Mouse (Mus musculus): ENCODE data around the gene Hmgcs1. TPM values are rescaled to one million over a fixed set of nuclear protein-coding genes. Genes with fewer than 3 reads are reported as not detected.

Gene Hmgcs1
- polyA plus RNA-seq, 1 experiment from 2014 or later, result 153 TPM

DNA sequence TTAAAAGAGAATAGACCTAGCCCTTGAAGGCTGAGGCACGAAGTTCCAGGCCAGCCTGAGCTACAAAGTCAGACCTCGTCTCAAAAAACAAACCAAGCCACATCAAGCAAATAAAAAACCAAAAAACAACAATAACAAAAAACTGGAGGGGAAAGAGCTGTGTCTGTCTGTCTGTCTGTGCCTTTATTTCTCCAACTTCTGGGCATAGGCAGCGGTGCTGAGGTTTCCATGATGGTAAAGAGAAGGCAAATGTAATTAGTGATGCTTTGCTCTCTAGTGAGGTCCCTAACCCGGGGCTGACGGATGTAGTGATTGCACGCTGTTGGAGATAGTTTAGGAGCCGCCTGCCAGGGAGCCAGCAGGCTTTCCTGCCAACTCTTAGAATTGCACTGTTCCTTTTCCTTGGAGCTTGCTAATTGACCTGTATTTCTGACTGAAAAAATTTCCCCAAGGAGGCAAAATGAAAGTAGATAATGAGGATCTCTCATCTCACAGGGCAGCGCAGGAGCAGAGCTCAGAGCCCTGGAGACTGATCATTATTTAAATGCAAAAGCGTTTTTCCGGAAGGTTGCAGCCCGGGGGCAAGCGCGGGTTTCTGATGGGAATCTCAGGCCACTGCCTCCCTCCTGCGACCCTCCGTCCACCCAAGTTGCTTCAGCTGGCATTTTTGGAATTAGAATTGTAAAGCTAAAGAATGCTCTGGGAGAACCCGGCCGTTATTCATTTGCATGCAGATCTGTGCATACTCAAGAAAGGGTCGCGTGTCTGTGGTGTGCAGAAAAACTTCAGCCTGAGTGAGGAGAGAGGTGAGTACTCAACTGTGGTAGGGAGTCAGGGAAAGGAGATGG lies 51.4 kb downstream of the Hmgcs1 start:
- no peak for DNase-seq (ENCODE audit: low spot score)

GRCm38 (mm10) chr13:119742711-119743415 lies 52.7 kb downstream of the Hmgcs1 start:
- 89% methylated on average over 6 of the region's 6 CpGs for WGBS
- H3K4me3 ChIP-seq (replicated peaks; ENCODE audit: low read depth, low read length), result no peak overlapping the region
- 0 out of 2 replicates have a peak, but pooled peaks cover 3% of the 10 kb centered on the region for H3K4me1 ChIP-seq (replicated peaks; ENCODE audit: insufficient read depth, low read length)
- DNase-seq (ENCODE audit: low spot score) (no peak), ATAC-seq (replicated peaks; ENCODE audit: low FRiP score, low read depth) (no peak)
- no peak for TF ChIP-seq CTCF (IDR thresholded peaks at IDR 0.05; ENCODE audit: low read depth)
- no peak overlapping the region for H3K9ac ChIP-seq (ENCODE audit: low read depth, low read length)
- no peak overlapping the region for H3K27ac ChIP-seq
- H3K36me3 ChIP-seq (ENCODE audit: insufficient read depth, low read length), result no peaks in the 10 kb centered on the region
- no peaks in the 10 kb centered on the region for H3K27me3 ChIP-seq (ENCODE audit: insufficient read depth, low read length)
- H3K4me2 ChIP-seq (ENCODE audit: low read length), result no peak overlapping the region
- H3K9me3 ChIP-seq (replicated peaks; ENCODE audit: low read length), result no peaks in the 10 kb centered on the region

More for the DNA sequence above, 51.4 kb downstream of the Hmgcs1 start:
- Histone ChIP-seq H3K27me3 (ENCODE audit: insufficient read depth, low read length) (no peaks in the 10 kb centered on the region), H3K27ac (no peak overlapping the region), H3K9ac (ENCODE audit: low read depth, low read length) (0 out of 2 replicates have a peak overlapping the region, but pooled peaks have one; percentile 31), H3K4me2 (ENCODE audit: low read length) (peak overlapping the region; percentile 61), H3K4me3 (replicated peaks; ENCODE audit: low read depth, low read length) (peak overlapping the region; percentile 29), H3K9me3 (replicated peaks; ENCODE audit: low read length) (no peaks in the 10 kb centered on the region), H3K4me1 (replicated peaks; ENCODE audit: insufficient read depth, low read length) (0 out of 2 replicates have a peak, but pooled peaks cover 3% of the 10 kb centered on the region), H3K36me3 (ENCODE audit: insufficient read depth, low read length) (no peaks in the 10 kb centered on the region)
- WGBS, result 7% methylated on average over 19 of the region's 19 CpGs
- ATAC-seq (replicated peaks; ENCODE audit: low FRiP score, low read depth), result no peak
- TF ChIP-seq CTCF (IDR thresholded peaks at IDR 0.05; ENCODE audit: low read depth), result no peak

- no peak for DNase-seq (ENCODE audit: low spot score)
- no peaks in the 10 kb centered on the region for H3K36me3 ChIP-seq (ENCODE audit: insufficient read depth, low read length)
- no peak overlapping the region for H3K4me2 ChIP-seq (ENCODE audit: low read length)
- 81% methylated on average over 3 of the region's 3 CpGs for WGBS
- no peak overlapping the region for H3K9ac ChIP-seq (ENCODE audit: low read depth, low read length)
- ATAC-seq (replicated peaks; ENCODE audit: low FRiP score, low read depth), result no peak
- TF ChIP-seq CTCF (IDR thresholded peaks at IDR 0.05; ENCODE audit: low read depth), result no peak
- no peaks in the 10 kb centered on the region for H3K9me3 ChIP-seq (replicated peaks; ENCODE audit: low read length)
- no peaks in the 10 kb centered on the region for H3K27me3 ChIP-seq (ENCODE audit: insufficient read depth, low read length)
- H3K27ac ChIP-seq, result no peak overlapping the region
- H3K4me3 ChIP-seq (replicated peaks; ENCODE audit: low read depth, low read length), result no peak overlapping the region
- 0 out of 2 replicates have a peak, but pooled peaks cover 3% of the 10 kb centered on the region for H3K4me1 ChIP-seq (replicated peaks; ENCODE audit: insufficient read depth, low read length)
These were observed 53.3 kb downstream of the Hmgcs1 start for GRCm38 (mm10) chr13:119743470-119743869.

DNA sequence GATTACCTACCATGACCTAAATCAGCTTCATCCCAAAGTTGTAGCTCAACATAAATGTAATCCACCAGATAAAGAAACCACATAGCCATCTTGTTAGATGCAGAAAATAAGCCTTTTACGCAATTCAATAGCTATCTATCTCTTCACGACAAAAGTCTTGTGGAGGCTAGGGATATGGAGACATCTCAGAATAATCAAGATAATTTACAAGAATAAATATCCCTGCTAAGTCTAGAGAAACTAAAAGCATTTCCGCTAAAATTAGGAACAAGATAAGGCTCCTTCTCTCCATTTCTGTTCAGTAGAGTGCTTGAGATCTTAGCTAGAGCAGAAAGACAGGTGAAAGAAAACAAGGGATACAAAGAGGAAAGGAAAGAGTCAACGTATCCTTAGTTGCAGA lies 56.8 kb downstream of the Hmgcs1 start:
- Histone ChIP-seq H3K4me3 (replicated peaks; ENCODE audit: low read depth, low read length) (no peak overlapping the region), H3K4me1 (replicated peaks; ENCODE audit: insufficient read depth, low read length) (no peaks in the 10 kb centered on the region), H3K4me2 (ENCODE audit: low read length) (no peak overlapping the region), H3K36me3 (ENCODE audit: insufficient read depth, low read length) (no peaks in the 10 kb centered on the region), H3K9ac (ENCODE audit: low read depth, low read length) (no peak overlapping the region), H3K27me3 (ENCODE audit: insufficient read depth, low read length) (no peaks in the 10 kb centered on the region), H3K9me3 (replicated peaks; ENCODE audit: low read length) (no peaks in the 10 kb centered on the region), H3K27ac (no peak overlapping the region)
- ATAC-seq (replicated peaks; ENCODE audit: low FRiP score, low read depth), result no peak
- no peak for DNase-seq (ENCODE audit: low spot score)
- no peak for TF ChIP-seq CTCF (IDR thresholded peaks at IDR 0.05; ENCODE audit: low read depth)
- 87% methylated on average over 4 of the region's 4 CpGs for WGBS

DNA sequence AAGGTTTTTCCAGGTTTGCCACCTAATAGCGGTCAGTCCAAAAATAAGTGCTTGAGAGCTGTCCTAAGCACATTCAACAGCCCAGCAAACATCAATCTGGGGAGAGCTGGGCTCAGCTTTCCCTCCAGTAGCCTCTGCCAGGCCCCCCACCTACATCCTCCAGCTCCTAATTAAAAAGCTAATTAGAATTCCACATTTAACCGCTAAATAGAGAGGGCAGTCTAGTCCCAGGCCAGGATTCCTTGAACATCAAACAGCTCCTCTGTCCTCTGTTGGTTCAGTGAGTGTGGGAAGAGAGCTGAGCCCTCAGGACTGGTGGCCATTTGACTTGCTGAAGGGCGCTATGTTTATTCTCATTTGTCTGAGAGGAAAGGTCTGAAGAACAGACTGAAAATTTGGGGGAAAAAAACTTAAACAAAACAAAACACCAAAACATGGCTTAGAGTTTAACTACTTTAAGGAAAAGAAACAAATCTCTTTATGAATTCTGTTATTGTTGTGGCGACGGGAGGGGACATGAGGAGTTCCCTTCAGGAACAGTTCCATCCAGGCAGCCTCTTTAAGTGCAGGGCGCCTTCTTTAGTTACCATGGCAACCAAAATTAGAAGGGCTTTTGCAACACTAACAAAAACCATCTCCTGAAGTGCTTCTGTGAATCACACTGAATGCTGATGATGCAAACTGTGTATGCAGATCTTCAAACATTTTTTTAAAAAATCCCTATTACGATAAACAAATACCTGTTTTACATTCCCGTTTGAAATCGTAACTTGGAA lies 63.9 kb downstream of the Hmgcs1 start:
- Histone ChIP-seq H3K36me3 (ENCODE audit: insufficient read depth, low read length) (no peaks in the 10 kb centered on the region), H3K4me3 (replicated peaks; ENCODE audit: low read depth, low read length) (no peak overlapping the region), H3K4me2 (ENCODE audit: low read length) (no peak overlapping the region), H3K9ac (ENCODE audit: low read depth, low read length) (no peak overlapping the region), H3K4me1 (replicated peaks; ENCODE audit: insufficient read depth, low read length) (peaks cover 7% of the 10 kb centered on the region), H3K27me3 (ENCODE audit: insufficient read depth, low read length) (no peaks in the 10 kb centered on the region), H3K27ac (no peak overlapping the region), H3K9me3 (replicated peaks; ENCODE audit: low read length) (no peaks in the 10 kb centered on the region)
- 67% methylated on average over 9 of the region's 9 CpGs for WGBS
- no peak for ATAC-seq (replicated peaks; ENCODE audit: low FRiP score, low read depth)
- DNase-seq (ENCODE audit: low spot score), result no peak
- no peak for TF ChIP-seq CTCF (IDR thresholded peaks at IDR 0.05; ENCODE audit: low read depth)

DNA sequence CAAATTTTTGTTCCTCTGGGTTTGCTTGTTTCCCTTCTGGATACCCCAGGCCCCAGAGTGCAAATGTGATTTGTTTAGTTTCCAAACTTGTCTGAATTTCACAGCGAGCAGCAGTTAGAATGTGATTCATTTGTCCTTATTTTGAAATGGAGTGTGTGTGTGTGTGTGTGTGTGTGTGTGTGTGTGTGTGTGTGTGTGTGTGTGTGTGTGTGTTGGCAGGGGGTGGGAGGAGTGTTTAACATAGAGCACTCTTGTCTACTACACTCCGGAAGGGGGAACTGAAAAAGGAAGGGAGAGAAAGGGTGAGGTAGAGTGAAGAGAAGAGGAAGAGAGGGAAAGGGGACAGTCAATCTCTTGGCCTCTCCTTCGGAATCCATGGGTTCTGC lies 64.4 kb downstream of the Hmgcs1 start:
- no peaks in the 10 kb centered on the region for H3K27me3 ChIP-seq (ENCODE audit: insufficient read depth, low read length)
- peaks cover 7% of the 10 kb centered on the region for H3K4me1 ChIP-seq (replicated peaks; ENCODE audit: insufficient read depth, low read length)
- WGBS, result 19% methylated on average over 3 of the region's 3 CpGs
- DNase-seq (ENCODE audit: low spot score) (no peak), ATAC-seq (replicated peaks; ENCODE audit: low FRiP score, low read depth) (no peak)
- H3K9ac ChIP-seq (ENCODE audit: low read depth, low read length), result no peak overlapping the region
- H3K36me3 ChIP-seq (ENCODE audit: insufficient read depth, low read length), result no peaks in the 10 kb centered on the region
- no peak overlapping the region for H3K4me3 ChIP-seq (replicated peaks; ENCODE audit: low read depth, low read length)
- peak overlapping the region; percentile 90 for H3K4me2 ChIP-seq (ENCODE audit: low read length)
- no peak for TF ChIP-seq CTCF (IDR thresholded peaks at IDR 0.05; ENCODE audit: low read depth)
- H3K27ac ChIP-seq, result no peak overlapping the region
- no peaks in the 10 kb centered on the region for H3K9me3 ChIP-seq (replicated peaks; ENCODE audit: low read length)

Data from kidney, postnatal 0 days (tissue).